Mouse (Mus musculus): ENCODE data around the gene F8a. TPM values are rescaled to one million over a fixed set of nuclear protein-coding genes. Genes with fewer than 3 reads are reported as not detected.
"Not testable (repeated sequence)": the region's sequence is repeated elsewhere in the genome, so short reads cannot be mapped to it uniquely, and the experiment has no call there.

F8a gene
- 1 to 10 TPM in 1 of 2 experiments, under 1 TPM in 1; 0.47 to 1.6 TPM for polyA plus RNA-seq (2017; shearing (Covaris generic))

DNA sequence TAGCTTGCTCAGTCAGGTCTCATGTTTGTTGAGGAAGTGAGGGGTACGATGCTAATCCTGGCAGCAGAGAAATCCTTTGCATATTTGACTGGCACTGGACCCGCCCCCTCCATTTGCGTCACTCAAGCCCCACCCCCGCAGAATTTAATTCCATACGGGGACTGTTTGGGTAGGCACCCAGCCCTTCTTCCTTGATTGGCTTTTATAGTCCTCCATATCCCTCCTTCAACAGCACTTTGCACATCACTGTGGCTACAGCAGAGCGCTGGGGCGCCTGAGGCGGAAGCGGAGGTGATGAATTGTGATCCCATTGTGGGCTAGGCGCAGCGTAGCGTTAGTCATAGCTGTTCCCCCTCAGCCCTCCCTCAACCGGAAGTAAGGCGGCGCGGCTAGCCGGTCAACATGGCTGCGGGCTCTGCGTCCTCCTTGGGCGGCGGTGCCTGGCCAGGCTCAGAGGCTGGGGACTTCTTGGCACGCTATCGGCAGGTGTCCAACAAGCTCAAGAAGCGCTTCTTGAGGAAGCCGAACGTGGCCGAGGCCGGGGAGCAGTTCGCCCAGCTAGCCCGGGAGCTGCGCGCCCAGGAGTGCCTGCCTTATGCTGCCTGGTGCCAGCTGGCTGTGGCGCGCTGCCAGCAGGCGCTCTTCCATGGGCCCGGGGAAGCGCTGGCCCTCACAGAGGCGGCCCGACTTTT is at the start of gene F8a:
TSS of gene F8a (plus strand) at position 378 of the 692 bp plus-strand sequence.
- peak; percentile 91 for ATAC-seq

DNA sequence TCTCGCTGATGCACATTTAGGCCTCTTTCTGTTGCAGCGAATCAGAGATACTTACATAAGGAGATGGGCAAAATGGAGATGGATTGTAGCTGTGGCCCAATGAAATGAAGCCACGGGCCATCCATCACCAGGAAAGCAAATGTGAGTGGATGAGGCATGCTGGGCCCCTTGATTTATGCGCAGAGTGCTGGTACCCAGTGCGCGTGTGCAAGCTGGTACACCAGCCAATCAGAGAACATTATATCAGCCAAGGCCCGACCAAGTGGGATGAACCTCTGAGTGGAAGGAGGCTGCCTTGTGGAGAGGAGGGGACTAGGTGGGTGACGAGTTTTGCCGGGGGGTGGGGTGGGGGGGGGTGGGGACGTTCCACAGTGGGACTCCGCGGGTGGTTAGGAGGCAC is 36.2 kb upstream of the F8a start, which contains the start of gene Xlr3b:
TSS of gene Xlr3b (plus strand) at position 274 of the 400 bp plus-strand sequence.
- peak; percentile 53 for ATAC-seq

DNA sequence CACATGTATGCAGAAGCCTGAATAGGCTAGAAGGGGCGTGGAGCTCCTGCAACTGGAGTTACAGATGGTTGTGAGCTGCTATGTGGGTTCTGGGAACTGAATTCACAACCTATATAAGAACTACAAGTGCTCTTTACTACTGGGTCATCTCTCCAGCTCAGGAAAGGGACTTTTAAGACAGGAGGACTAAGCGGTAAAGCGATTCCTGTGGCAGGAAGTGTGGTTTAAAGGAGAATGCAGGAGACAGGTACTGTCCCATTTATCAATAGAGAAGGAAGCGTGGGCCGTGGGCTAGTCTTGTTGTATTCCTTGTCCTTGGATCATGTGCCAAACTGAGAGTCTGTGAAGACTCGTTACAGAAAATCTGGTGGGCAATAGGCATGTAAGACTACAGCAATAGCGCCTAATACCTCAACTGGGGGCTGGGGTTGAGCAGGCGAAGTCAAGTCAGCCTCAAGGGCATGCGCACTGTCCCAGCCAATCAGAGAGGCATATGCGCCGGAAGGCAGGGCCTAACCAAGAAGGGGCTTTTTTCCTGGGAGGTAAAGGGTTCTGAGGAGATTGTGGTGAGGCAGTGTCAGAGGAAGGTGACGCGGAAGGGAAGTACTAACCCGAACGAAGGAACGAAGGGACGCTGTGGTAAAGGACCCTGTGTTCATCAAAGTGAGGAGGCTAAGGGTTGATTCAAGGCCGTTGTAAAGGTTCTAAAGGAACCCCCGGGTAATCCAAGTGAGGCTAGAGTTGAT is 14.1 kb upstream of the F8a start, which contains the start of gene Xlr4b:
TSS of gene Xlr4b (plus strand) at position 515 of the 746 bp plus-strand sequence.
- ATAC-seq = peak; percentile 74

DNA sequence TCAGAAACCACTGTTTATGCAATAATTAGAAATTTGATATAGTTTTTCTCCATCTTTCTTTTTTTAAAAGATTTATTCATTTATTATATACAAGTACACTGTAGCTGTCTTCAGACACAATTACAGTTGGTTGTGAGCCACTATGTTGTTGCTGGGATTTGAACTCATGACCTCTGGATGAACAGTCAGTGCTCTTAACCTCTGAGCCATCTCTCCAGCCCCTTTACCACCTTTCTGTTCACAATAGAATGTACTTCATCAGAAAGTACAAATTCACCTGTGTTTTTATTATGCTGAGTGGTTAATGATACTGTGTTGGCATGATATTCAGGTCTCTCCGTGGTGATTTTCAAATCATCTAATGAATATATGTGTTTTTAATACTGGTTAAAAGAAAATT is 2.7 kb upstream of the F8a start:
- no peak for ATAC-seq

DNA sequence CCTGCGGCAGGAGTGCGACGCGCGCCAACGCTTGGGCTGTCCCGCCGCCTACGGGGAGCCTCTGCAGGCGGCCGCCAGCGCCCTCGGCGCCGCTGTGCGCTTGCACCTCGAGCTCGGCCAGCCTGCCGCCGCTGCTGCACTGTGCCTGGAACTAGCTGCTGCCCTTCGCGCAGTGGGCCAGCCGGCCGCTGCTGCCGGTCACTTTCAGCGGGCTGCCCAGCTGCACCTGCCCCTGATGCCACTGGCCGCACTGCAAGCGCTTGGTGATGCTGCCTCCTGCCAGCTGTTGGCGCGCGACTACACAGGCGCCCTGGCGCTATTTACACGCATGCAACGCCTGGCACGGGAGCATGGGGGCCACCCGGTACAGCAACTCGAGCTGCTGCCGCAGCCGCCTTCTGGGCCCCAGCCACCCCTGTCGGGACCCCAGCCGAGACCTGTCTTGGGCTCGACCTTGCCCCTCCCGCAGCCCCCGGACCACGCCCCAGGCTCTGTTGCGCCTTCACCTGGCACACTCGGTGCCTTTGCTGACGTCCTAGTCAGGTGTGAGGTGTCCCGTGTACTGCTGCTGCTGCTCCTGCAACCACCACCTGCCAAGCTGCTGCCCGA is 619 bp downstream of the F8a start:
- peak; percentile 40 for ATAC-seq

DNA sequence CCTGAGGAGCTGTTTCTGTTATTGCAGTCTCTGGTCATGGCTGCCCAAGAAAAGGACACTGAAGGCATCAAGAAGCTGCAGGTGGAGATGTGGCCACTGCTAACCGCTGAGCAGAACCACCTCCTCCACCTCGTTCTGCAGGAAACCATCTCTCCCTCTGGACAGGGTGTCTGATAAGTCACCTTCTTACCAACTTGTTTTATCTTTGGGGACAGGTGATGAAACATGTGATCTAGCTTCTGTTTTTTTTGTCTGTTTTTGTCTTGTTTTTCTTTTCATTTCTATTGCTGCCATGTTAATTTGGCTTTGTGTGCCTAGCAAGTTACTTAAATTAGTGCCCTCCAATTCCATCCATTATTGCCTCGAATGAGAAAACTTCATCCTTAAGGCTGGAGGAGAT is 1.2 kb downstream of the F8a start:
- no peak for ATAC-seq

DNA sequence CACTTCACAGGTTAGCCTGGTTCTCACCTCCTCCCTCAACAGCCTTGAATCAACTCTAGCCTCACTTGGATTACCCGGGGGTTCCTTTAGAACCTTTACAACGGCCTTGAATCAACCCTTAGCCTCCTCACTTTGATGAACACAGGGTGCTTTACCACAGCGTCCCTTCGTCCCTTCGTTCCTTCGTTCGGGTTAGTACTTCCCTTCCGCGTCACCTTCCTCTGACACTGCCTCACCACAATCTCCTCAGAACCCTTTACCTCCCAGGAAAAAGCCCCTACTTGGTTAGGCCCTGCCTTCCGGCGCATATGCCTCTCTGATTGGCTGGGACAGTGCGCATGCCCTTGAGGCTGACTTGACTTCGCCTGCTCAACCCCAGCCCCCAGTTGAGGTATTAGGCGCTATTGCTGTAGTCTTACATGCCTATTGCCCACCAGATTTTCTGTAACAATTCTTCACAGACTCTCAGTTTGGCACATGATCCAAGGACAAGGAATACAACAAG is 14.8 kb downstream of the F8a start, which contains the start of gene Xlr4c:
TSS of gene Xlr4c (minus strand) at position 310 of the 505 bp plus-strand sequence.
- ATAC-seq = peak; percentile 75

DNA sequence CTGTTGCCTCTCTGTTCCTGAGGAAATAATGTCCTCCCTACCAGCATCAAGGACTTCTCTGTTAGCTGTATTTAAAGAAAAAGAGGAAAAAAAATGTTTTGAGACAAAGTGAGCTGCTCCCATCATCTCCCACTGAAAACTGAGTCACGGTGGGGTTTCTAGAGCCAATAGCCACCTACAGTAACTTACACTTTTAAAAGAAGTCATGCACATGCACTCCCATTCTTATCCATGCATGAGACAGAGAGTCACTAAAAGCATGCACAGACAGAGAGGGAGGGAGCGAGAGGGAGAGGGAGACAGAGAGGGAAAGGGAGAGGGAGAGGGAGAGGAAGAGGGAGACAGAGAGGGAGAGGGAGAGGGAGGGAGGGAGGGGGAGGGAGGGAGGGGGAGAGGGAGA is 34.3 kb downstream of the F8a start:
- not testable (repeated sequence) for ATAC-seq

DNA sequence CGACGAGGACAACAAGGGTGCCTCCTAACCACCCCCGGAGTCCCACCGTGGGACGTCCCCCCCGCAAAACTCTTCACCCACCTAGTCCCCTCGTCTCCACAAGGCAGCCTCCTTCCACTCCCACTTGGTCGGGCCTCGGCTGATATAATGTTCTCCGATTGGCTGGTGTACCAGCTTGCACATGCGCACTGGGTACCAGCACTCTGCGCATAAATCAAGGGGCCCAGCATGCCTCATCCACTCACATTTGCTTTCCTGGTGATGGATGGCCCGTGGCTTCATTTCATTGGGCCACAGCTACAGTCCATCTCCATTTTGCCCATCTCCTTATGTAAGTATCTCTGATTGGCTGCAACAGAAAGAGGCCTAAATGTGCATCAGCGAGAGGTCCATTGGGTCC is 37.2 kb downstream of the F8a start, which contains the start of gene Xlr3c:
TSS of gene Xlr3c (minus strand) at position 121 of the 400 bp plus-strand sequence.
- not testable (repeated sequence) for ATAC-seq

Other genes starting within 250 kb of the F8a start
- gene Zfp185, start 241.0 kb upstream of the F8a start, polyA plus RNA-seq (2017; shearing (Covaris generic)) = not detected
- not detected for gene Pnma5, start 191.2 kb upstream of the F8a start, polyA plus RNA-seq (2017; shearing (Covaris generic))
- gene Pnma3, start 163.5 kb upstream of the F8a start, polyA plus RNA-seq (2017; shearing (Covaris generic)) = not detected
- 100 to 1,000 TPM; 141 TPM for gene Xlr4a, start 145.8 kb upstream of the F8a start, polyA plus RNA-seq (2017; shearing (Covaris generic))
- under 1 TPM in 1 of 2 experiments, not detected in 1; 0.79 TPM for gene Xlr3a, start 131.2 kb upstream of the F8a start, polyA plus RNA-seq (2017; shearing (Covaris generic))
- not detected for gene Gm14685, start 111.2 kb upstream of the F8a start, polyA plus RNA-seq (2017; shearing (Covaris generic))
- gene Xlr5b, start 79.5 kb upstream of the F8a start, polyA plus RNA-seq (2017; shearing (Covaris generic)) = not detected
- gene DXBay18, start 78.8 kb upstream of the F8a start, polyA plus RNA-seq (2017; shearing (Covaris generic)) = not detected
- gene Spin2d, start 51.3 kb upstream of the F8a start, polyA plus RNA-seq (2017; shearing (Covaris generic)) = not detected
- gene Xlr3b, start 36.1 kb upstream of the F8a start, polyA plus RNA-seq (2017; shearing (Covaris generic)) = 10 to 100 TPM; 12.5 to 22.5 TPM
- 100 to 1,000 TPM; 164 to 182 TPM for gene Xlr4b, start 14.0 kb upstream of the F8a start, polyA plus RNA-seq (2017; shearing (Covaris generic))
- gene Xlr4c, start 14.8 kb downstream of the F8a start, polyA plus RNA-seq (2017; shearing (Covaris generic)) = 100 to 1,000 TPM; 102 to 135 TPM
- not detected for gene Xlr3c, start 37.1 kb downstream of the F8a start, polyA plus RNA-seq (2017; shearing (Covaris generic))
- gene Xlr5a, start 64.7 kb downstream of the F8a start, polyA plus RNA-seq (2017; shearing (Covaris generic)) = not detected
- gene Xlr5c, start 64.7 kb downstream of the F8a start, polyA plus RNA-seq (2017; shearing (Covaris generic)) = under 1 TPM in 1 of 2 experiments, not detected in 1; 0.26 TPM
- gene Gm45015, start 108.5 kb downstream of the F8a start, polyA plus RNA-seq (2017; shearing (Covaris generic)) = not detected
- gene Zfp275, start 114.3 kb downstream of the F8a start, polyA plus RNA-seq (2017; shearing (Covaris generic)) = 10 to 100 TPM; 11.1 to 11.4 TPM
- not detected for gene Gm18336, start 170.4 kb downstream of the F8a start, polyA plus RNA-seq (2017; shearing (Covaris generic))
- under 1 TPM in 1 of 2 experiments, not detected in 1; 0.27 TPM for gene Zfp92, start 182.8 kb downstream of the F8a start, polyA plus RNA-seq (2017; shearing (Covaris generic))
- not detected for gene Trex2, start 207.1 kb downstream of the F8a start, polyA plus RNA-seq (2017; shearing (Covaris generic))
- gene Haus7, start 230.8 kb downstream of the F8a start, polyA plus RNA-seq (2017; shearing (Covaris generic)) = 10 to 100 TPM; 23.5 to 27.7 TPM

All from CD4-positive, CD25-positive, alpha-beta regulatory T cell, adult 4 months (primary cell).